Mouse (Mus musculus): ENCODE data around the gene Egfl8. TPM values are rescaled to one million over a fixed set of nuclear protein-coding genes. Genes with fewer than 3 reads are reported as not detected.

Egfl8 gene
- polyA plus RNA-seq (2012; rRNA removed) (11.3 and 12.8 TPM in 2 replicates), polyA plus RNA-seq (2014; fragmentation: Nextera tagmentation; extraction: Ambion mirVana) (8.1 and 8.7 TPM in 2 replicates)

- no peak within 1 kb of the TSS for H3K27ac ChIP-seq (replicated peaks; ENCODE audit: low read depth, low read length)
- no peak within 1 kb of the TSS for H3K4me3 ChIP-seq (replicated peaks; ENCODE audit: low read length)
- no peak for TF ChIP-seq POLR2A (IDR thresholded peaks at IDR 0.05; ENCODE audit: borderline replicate concordance, extremely low read depth, insufficient read depth, insufficient read length)
- H3K4me1 ChIP-seq (ENCODE audit: control insufficient read depth, insufficient read depth, low read length): no peaks in the 10 kb centered on the region
- H3K36me3 ChIP-seq (ENCODE audit: control insufficient read depth, insufficient read depth, low read length): peaks cover 79% of the 10 kb centered on the region
- H3K9ac ChIP-seq (ENCODE audit: low read depth, low read length, severe bottlenecking): no peak within 1 kb of the TSS
- H3K27me3 ChIP-seq (ENCODE audit: control insufficient read depth, insufficient read depth, low read length): no peaks in the 10 kb centered on the region
- WGBS: 84% methylated on average over 6 of the region's 6 CpGs
- DNase-seq (ENCODE audit: low spot score): no peak
- ATAC-seq (ENCODE audit: low FRiP score, low read depth): no peak
- H3K9me3 ChIP-seq (ENCODE audit: control insufficient read depth, low read length): no peaks in the 10 kb centered on the region
- no peak within 1 kb of the TSS for H3K4me2 ChIP-seq (replicated peaks; ENCODE audit: low read depth, low read length, severe bottlenecking)
These were observed at the start of gene Egfl8 for GRCm38 (mm10) chr17:34615871-34616270. Egfl8 (minus strand) TSS chr17:34615971.

DNA sequence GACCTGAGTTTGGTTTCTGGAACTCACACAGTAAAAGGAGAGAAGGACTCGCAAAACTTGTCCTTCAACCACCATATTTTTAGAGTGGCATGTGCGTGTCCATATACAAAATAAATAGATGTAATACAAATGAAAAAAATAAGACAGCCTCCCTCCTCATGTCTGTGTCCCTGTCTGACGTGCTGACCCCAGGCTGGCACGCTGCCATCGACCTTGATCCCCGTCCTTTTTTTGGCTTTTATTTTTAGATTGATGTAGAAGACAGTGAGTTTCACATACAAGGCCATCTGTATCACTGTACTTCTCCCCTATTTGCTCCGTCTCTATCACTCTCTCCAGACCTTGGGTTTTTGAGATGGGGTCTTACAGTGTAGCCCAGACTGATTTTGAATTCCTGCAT is 48.7 kb upstream of the Egfl8 start:
- no peak overlapping the region for H3K4me2 ChIP-seq (replicated peaks; ENCODE audit: low read depth, low read length, severe bottlenecking)
- no peak for DNase-seq (ENCODE audit: low spot score)
- H3K27ac ChIP-seq (replicated peaks; ENCODE audit: low read depth, low read length): no peak overlapping the region
- no peak for ATAC-seq (ENCODE audit: low FRiP score, low read depth)
- WGBS: 79% methylated on average over 7 of the region's 7 CpGs
- H3K4me3 ChIP-seq (replicated peaks; ENCODE audit: low read length): no peak overlapping the region
- H3K9ac ChIP-seq (ENCODE audit: low read depth, low read length, severe bottlenecking): no peak overlapping the region
- peaks cover 7% of the 10 kb centered on the region for H3K4me1 ChIP-seq (ENCODE audit: control insufficient read depth, insufficient read depth, low read length)
- no peaks in the 10 kb centered on the region for H3K9me3 ChIP-seq (ENCODE audit: control insufficient read depth, low read length)
- peaks cover 26% of the 10 kb centered on the region for H3K27me3 ChIP-seq (ENCODE audit: control insufficient read depth, insufficient read depth, low read length)
- TF ChIP-seq POLR2A (IDR thresholded peaks at IDR 0.05; ENCODE audit: borderline replicate concordance, extremely low read depth, insufficient read depth, insufficient read length): no peak
- no peaks in the 10 kb centered on the region for H3K36me3 ChIP-seq (ENCODE audit: control insufficient read depth, insufficient read depth, low read length)

DNA sequence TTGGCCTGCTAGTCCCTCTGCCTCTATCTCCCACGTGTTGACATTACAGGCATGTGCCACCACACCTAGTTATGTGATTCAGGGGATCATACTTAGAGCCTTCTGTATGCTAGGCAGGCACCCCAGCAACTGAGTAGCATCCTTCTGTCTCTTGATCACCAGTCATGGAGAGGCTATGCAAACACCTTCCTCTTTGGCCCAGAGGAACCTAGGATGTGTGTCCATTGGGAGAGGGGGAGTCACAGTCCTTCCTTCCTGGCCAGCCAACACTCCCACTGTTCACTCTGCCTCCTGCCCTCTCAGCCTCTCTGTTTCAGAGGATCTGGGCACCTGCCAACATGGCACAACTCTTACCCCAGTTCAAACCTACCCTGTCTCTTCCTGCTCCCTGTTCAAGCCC is 47.8 kb upstream of the Egfl8 start:
- ATAC-seq (ENCODE audit: low FRiP score, low read depth): no peak
- H3K27me3 ChIP-seq (ENCODE audit: control insufficient read depth, insufficient read depth, low read length): peaks cover 27% of the 10 kb centered on the region
- no peaks in the 10 kb centered on the region for H3K36me3 ChIP-seq (ENCODE audit: control insufficient read depth, insufficient read depth, low read length)
- DNase-seq (ENCODE audit: low spot score): no peak
- no peak overlapping the region for H3K4me3 ChIP-seq (replicated peaks; ENCODE audit: low read length)
- WGBS: 22% methylated on average over 1 of the region's 1 CpGs
- H3K4me1 ChIP-seq (ENCODE audit: control insufficient read depth, insufficient read depth, low read length): peaks cover 7% of the 10 kb centered on the region
- TF ChIP-seq POLR2A (IDR thresholded peaks at IDR 0.05; ENCODE audit: borderline replicate concordance, extremely low read depth, insufficient read depth, insufficient read length): no peak
- no peak overlapping the region for H3K9ac ChIP-seq (ENCODE audit: low read depth, low read length, severe bottlenecking)
- no peak overlapping the region for H3K27ac ChIP-seq (replicated peaks; ENCODE audit: low read depth, low read length)
- no peak overlapping the region for H3K4me2 ChIP-seq (replicated peaks; ENCODE audit: low read depth, low read length, severe bottlenecking)
- H3K9me3 ChIP-seq (ENCODE audit: control insufficient read depth, low read length): no peaks in the 10 kb centered on the region

- H3K4me2 ChIP-seq (replicated peaks; ENCODE audit: low read depth, low read length, severe bottlenecking): no peak overlapping the region
- H3K27ac ChIP-seq (replicated peaks; ENCODE audit: low read depth, low read length): no peak overlapping the region
- H3K9ac ChIP-seq (ENCODE audit: low read depth, low read length, severe bottlenecking): no peak overlapping the region
- ATAC-seq (ENCODE audit: low FRiP score, low read depth) (no peak), DNase-seq (ENCODE audit: low spot score) (no peak)
- no peak for TF ChIP-seq POLR2A (IDR thresholded peaks at IDR 0.05; ENCODE audit: borderline replicate concordance, extremely low read depth, insufficient read depth, insufficient read length)
- no peaks in the 10 kb centered on the region for H3K36me3 ChIP-seq (ENCODE audit: control insufficient read depth, insufficient read depth, low read length)
- peaks cover 7% of the 10 kb centered on the region for H3K4me1 ChIP-seq (ENCODE audit: control insufficient read depth, insufficient read depth, low read length)
- H3K9me3 ChIP-seq (ENCODE audit: control insufficient read depth, low read length): no peaks in the 10 kb centered on the region
- no peak overlapping the region for H3K4me3 ChIP-seq (replicated peaks; ENCODE audit: low read length)
- 77% methylated on average over 8 of the region's 8 CpGs for WGBS
- H3K27me3 ChIP-seq (ENCODE audit: control insufficient read depth, insufficient read depth, low read length): peaks cover 27% of the 10 kb centered on the region
These were observed 47.2 kb upstream of the Egfl8 start for GRCm38 (mm10) chr17:34662978-34663377.

GRCm38 (mm10) chr17:34662468-34662867 is 46.7 kb upstream of the Egfl8 start:
- no peak overlapping the region for H3K4me3 ChIP-seq (replicated peaks; ENCODE audit: low read length)
- H3K4me1 ChIP-seq (ENCODE audit: control insufficient read depth, insufficient read depth, low read length): peaks cover 7% of the 10 kb centered on the region
- WGBS: 75% methylated on average over 1 of the region's 1 CpGs
- H3K4me2 ChIP-seq (replicated peaks; ENCODE audit: low read depth, low read length, severe bottlenecking): no peak overlapping the region
- no peak overlapping the region for H3K9ac ChIP-seq (ENCODE audit: low read depth, low read length, severe bottlenecking)
- H3K27ac ChIP-seq (replicated peaks; ENCODE audit: low read depth, low read length): no peak overlapping the region
- no peaks in the 10 kb centered on the region for H3K9me3 ChIP-seq (ENCODE audit: control insufficient read depth, low read length)
- TF ChIP-seq POLR2A (IDR thresholded peaks at IDR 0.05; ENCODE audit: borderline replicate concordance, extremely low read depth, insufficient read depth, insufficient read length): no peak
- H3K36me3 ChIP-seq (ENCODE audit: control insufficient read depth, insufficient read depth, low read length): no peaks in the 10 kb centered on the region
- no peak for ATAC-seq (ENCODE audit: low FRiP score, low read depth)
- peaks cover 27% of the 10 kb centered on the region for H3K27me3 ChIP-seq (ENCODE audit: control insufficient read depth, insufficient read depth, low read length)
- DNase-seq (ENCODE audit: low spot score): no peak
